Mouse (Mus musculus): ENCODE data around the gene Olfr1186.
"Not testable (repeated sequence)": the region's sequence is repeated elsewhere in the genome, so short reads cannot be mapped to it uniquely, and the experiment has no call there.

Gene Olfr1186

GRCm38 (mm10) chr2:88518251-88518650 is at the start of gene Olfr1186:
Gene Olfr1186 (plus strand): TSS chr2:88518551.
- DNase-seq = no peak

GRCm38 (mm10) chr2:88483298-88483697 is 35.1 kb upstream of the Olfr1186 start, which contains the start of gene Olfr1184:
Gene Olfr1184 (plus strand): TSS chr2:88483598.
- DNase-seq = no peak

- no peak for DNase-seq
Observed at GRCm38 (mm10) chr2:88493020-88493419, 25.3 kb upstream of the Olfr1186 start, which contains the start of gene Olfr1185-ps1. Gene Olfr1185-ps1 (plus strand): TSS chr2:88493320.

GRCm38 (mm10) chr2:88525720-88526119 is 7.4 kb downstream of the Olfr1186 start:
- no peak for DNase-seq

GRCm38 (mm10) chr2:88556635-88557034 is 38.3 kb downstream of the Olfr1186 start, which contains the start of gene Olfr1188:
Gene Olfr1188 (plus strand): TSS chr2:88556935.
- DNase-seq = no peak

- not testable (repeated sequence) for DNase-seq
Observed at GRCm38 (mm10) chr2:88572696-88573095, 54.3 kb downstream of the Olfr1186 start.
